7 mouse cellular contexts compared by ENCODE assay signal in the genomic region with DNA sequence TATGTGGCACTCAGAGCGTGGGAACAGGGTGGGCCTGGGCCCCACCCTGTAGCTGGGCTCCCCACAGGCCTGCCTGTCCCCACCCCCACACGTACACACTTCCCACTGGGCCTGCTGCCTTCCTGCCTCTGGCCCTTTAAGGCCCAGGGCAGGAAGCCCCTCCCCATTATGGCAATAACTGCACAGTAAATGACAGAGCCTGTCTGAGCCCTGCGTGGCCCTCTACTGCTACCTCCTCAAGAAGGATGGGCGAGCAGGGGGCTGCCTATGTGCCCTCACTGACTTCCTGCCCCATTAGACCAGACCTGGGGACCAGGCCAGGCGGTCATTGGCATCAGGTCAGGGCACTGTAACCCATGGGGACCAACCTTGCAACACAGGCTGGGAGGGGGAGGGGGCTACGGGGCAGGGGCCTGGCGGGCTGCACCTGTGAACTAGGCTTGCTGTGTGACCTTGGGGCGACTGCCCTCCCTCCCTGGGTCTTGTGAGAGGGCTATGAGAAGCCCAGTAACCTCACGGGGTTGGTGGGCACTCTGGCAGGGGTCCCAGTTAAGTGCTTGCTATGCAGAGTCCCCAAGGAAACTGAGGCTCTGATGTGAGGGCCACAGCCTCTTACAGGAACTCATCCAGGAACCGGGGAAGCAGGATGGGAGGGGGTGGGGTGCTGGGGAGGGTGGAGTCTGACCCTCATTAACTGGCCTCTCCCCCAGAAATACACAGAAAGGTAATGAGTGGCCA. TPM values are rescaled to one million over a fixed set of nuclear protein-coding genes. Genes with fewer than 3 reads are reported as not detected.
DNase-seq lines count a peak whose midpoint lies in the region; ATAC-seq and TF ChIP-seq lines count a peak whose summit lies in the region.

No protein-coding gene starts in this region.

- no peak for TF ChIP-seq POLR2A in CH12.LX (IDR thresholded peaks at IDR 0.05; ENCODE audit: low read depth, low read length)

- dilution Hi-C loops in CH12.LX (cut with MboI; ENCODE audit: extremely low pct_ligation_motif_present, extremely low pct_unique_long_range_greater_than_20kb, low sequenced_read_pairs), result no loop called here

- TF ChIP-seq EP300 in CH12.LX (IDR thresholded peaks at IDR 0.05; ENCODE audit: low read length), result no peak

- no peak for ATAC-seq in heart, embryonic 11.5 days (replicated peaks; ENCODE audit: insufficient number of reproducible peaks, low FRiP score, low TSS enrichment)
- ATAC-seq in midbrain, embryonic 13.5 days, result no peak

- H3K27ac ChIP-seq in CH12.LX (ENCODE audit: insufficient read depth, low read depth), result no peak overlapping the region
- H3K27ac ChIP-seq in ES-E14 (ENCODE audit: insufficient read depth, low read depth, low read length, poor library complexity, severe bottlenecking), result peak overlapping the region; percentile 67
- 0 out of 2 replicates have a peak overlapping the region, but pooled peaks have one; percentile 24 for H3K27ac ChIP-seq in heart, embryonic 11.5 days (ENCODE audit: low read depth, low read length)
- no peak overlapping the region for H3K27ac ChIP-seq in midbrain, embryonic 13.5 days

- H3K27me3 ChIP-seq in CH12.LX (replicated peaks), result no peaks in the 10 kb centered on the region
- H3K27me3 ChIP-seq in heart, embryonic 11.5 days (ENCODE audit: control insufficient read depth, insufficient read depth, low read length), result no peaks in the 10 kb centered on the region
- H3K27me3 ChIP-seq in midbrain, embryonic 13.5 days, result peaks cover under 1% of the 10 kb centered on the region; the same call in 1 of the 2 replicates

- H3K79me2 ChIP-seq in CH12.LX (replicated peaks; ENCODE audit: control insufficient read depth, extremely low read depth, insufficient read depth, poor library complexity, severe bottlenecking), result peaks cover 80% of the 10 kb centered on the region

- no peak for TF ChIP-seq CTCF in CH12.LX (conservative IDR thresholded peaks at IDR 0.05 in 1 of 2, IDR thresholded peaks at IDR 0.05 in 1 of 2; ENCODE audit: low read depth in 2 of 2, low read length in 2 of 2)

- H3K9ac ChIP-seq in CH12.LX (ENCODE audit: insufficient read depth, low read depth), result peak overlapping the region; percentile 96
- H3K9ac ChIP-seq in ES-E14 (ENCODE audit: insufficient read depth, low read depth, low read length, poor library complexity, severe bottlenecking), result peak overlapping the region; percentile 90
- H3K9ac ChIP-seq in heart, embryonic 11.5 days (ENCODE audit: low read depth, low read length), result peak overlapping the region; percentile 72
- H3K9ac ChIP-seq in midbrain, embryonic 13.5 days (replicated peaks), result peak overlapping the region; percentile 32

- in situ Hi-C loops in CH12.LX (cut with MboI; ENCODE audit: low pct_ligation_motif_present, low pct_unique_long_range_greater_than_20kb, low sequenced_read_pairs), result no loop called here
- in situ Hi-C loops in ES-E14 (cut with MboI; ENCODE audit: low sequenced_read_pairs in 2 of 2, unreplicated experiment in 2 of 2), result no loop called here

- 59% methylated on average over 10 of the region's 10 CpGs for WGBS in heart, embryonic 11.5 days (ENCODE audit: insufficient replicate concordance)
- WGBS in midbrain, embryonic 13.5 days, result 70% methylated on average over 10 of the region's 10 CpGs

- no peak for TF ChIP-seq RAD21 in CH12.LX (IDR thresholded peaks at IDR 0.05; ENCODE audit: low read depth, low read length)

- peak overlapping the region; percentile 16 to 77 (median 36) for H3K4me3 ChIP-seq in CH12.LX (replicated peaks in 1 of 3; ENCODE audit: low read depth in 2 of 3, low read length in 2 of 3, poor library complexity in 1 of 3)
- peak overlapping the region; percentile 90 to 91 for H3K4me3 ChIP-seq in ES-E14 (ENCODE audit: insufficient read depth in 1 of 2, low read depth in 1 of 2, low read length in 2 of 2, poor library complexity in 1 of 2, severe bottlenecking in 1 of 2)
- peak overlapping the region; percentile 68 for H3K4me3 ChIP-seq in heart, embryonic 11.5 days (ENCODE audit: low read depth, low read length)
- no peak overlapping the region; the same call in 1 of the 2 replicates for H3K4me3 ChIP-seq in midbrain, embryonic 13.5 days (replicated peaks)

- peaks cover 27 to 56% of the 10 kb centered on the region in 2 experiments for H3K36me3 ChIP-seq in CH12.LX (replicated peaks in 1 of 2; ENCODE audit: control insufficient read depth in 1 of 2, insufficient read depth in 1 of 2, low read length in 1 of 2)
- H3K36me3 ChIP-seq in ES-E14 (ENCODE audit: control insufficient read depth, insufficient read depth, low read length, poor library complexity, severe bottlenecking), result peaks cover 24% of the 10 kb centered on the region
- peaks cover 24% of the 10 kb centered on the region for H3K36me3 ChIP-seq in heart, embryonic 11.5 days (ENCODE audit: control insufficient read depth, insufficient read depth, low read length)
- H3K36me3 ChIP-seq in midbrain, embryonic 13.5 days, result peaks cover 27% of the 10 kb centered on the region

- no peaks in the 10 kb centered on the region for H3K9me3 ChIP-seq in CH12.LX (replicated peaks; ENCODE audit: low read length)
- H3K9me3 ChIP-seq in ES-E14 (ENCODE audit: control insufficient read depth, insufficient read depth, low read depth, low read length), result no peaks in the 10 kb centered on the region
- H3K9me3 ChIP-seq in heart, embryonic 11.5 days (replicated peaks; ENCODE audit: control insufficient read depth, low read length), result no peaks in the 10 kb centered on the region
- H3K9me3 ChIP-seq in midbrain, embryonic 13.5 days, result no peaks in the 10 kb centered on the region

- peak overlapping the region; percentile 77 for H3K4me2 ChIP-seq in CH12.LX (ENCODE audit: insufficient read depth, low read depth, poor library complexity, severe bottlenecking)
- peak overlapping the region; percentile 80 for H3K4me2 ChIP-seq in heart, embryonic 11.5 days
- peak overlapping the region; percentile 95; the same call in 1 of the 2 replicates for H3K4me2 ChIP-seq in midbrain, embryonic 13.5 days (replicated peaks)

- no peak for DNase-seq in CH12.LX (ENCODE audit: extremely low read depth)
- DNase-seq in ES-E14 (ENCODE audit: low read depth, low spot score), result no peak
- DNase-seq in kidney, postnatal 36 days, result peak; percentile 46 to 61
- DNase-seq in urinary bladder, postnatal 4 days (ENCODE audit: low spot score in 2 of 2), result no peak
- DNase-seq in urinary bladder, adult 18-20 months (ENCODE audit: low spot score in 2 of 2), result no peak

- H3K4me1 ChIP-seq in CH12.LX (ENCODE audit: control insufficient read depth in 1 of 2, insufficient read depth in 2 of 2) (peaks cover 28 to 68% of the 10 kb centered on the region in 2 experiments), ES-E14 (ENCODE audit: control insufficient read depth in 2 of 2, insufficient read depth in 2 of 2, low read length in 2 of 2, poor library complexity in 1 of 2) (peaks cover 3 to 42% of the 10 kb centered on the region in 2 experiments; a peak in 3 of 4 replicates)
- H3K4me1 ChIP-seq in heart, embryonic 11.5 days (ENCODE audit: control insufficient read depth, insufficient read depth, low read length), result peaks cover 48% of the 10 kb centered on the region
- peaks cover 53% of the 10 kb centered on the region for H3K4me1 ChIP-seq in midbrain, embryonic 13.5 days (replicated peaks)

TF ChIP-seq in CH12.LX, 34 proteins besides CTCF, POLR2A, EP300 and RAD21 (continues in another document):
- TF ChIP-seq CHD2 (IDR thresholded peaks at IDR 0.05; ENCODE audit: low read length) (no peak), RCOR1 (conservative IDR thresholded peaks at IDR 0.05; ENCODE audit: low read depth, low read length) (no peak), MYC (IDR thresholded peaks at IDR 0.05; ENCODE audit: low read depth, low read length) (no peak)

TF ChIP-seq in ES-E14, 5 proteins besides CTCF, POLR2A, EP300 and RAD21 (continues in another document):
- no peak for TF ChIP-seq ZC3H11A (IDR thresholded peaks at IDR 0.05; ENCODE audit: borderline replicate concordance, low read depth, low read length)
- TF ChIP-seq CHD2 (IDR thresholded peaks at IDR 0.05; ENCODE audit: low read depth, low read length), result no peak
- no peak for TF ChIP-seq HCFC1 (IDR thresholded peaks at IDR 0.05; ENCODE audit: borderline replicate concordance, insufficient read depth, low read length)

RNA-seq across cellular contexts. Expression of gene Zbtb7a, which starts 5.9 kb away (rescaled TPM):
- total RNA-seq in CH12.LX (2012; rRNA removed) (15.3 and 18.2 TPM in 2 replicates), CH12.LX (2014; rRNA removed) (3.0 TPM in 2 replicates), ES-E14 (2012; rRNA removed) (15.7 and 30.1 TPM in 2 replicates)
- polyA plus RNA-seq in CH12.LX (2012; ENCODE audit: insufficient read length, low read depth), result 20.1 and 21.3 TPM in 2 replicates
- polyA plus RNA-seq in heart, embryonic 11.5 days (2014; fragmentation: Nextera tagmentation; extraction: Ambion mirVana), result 10.6 and 10.8 TPM in 2 replicates
- polyA plus RNA-seq in midbrain, embryonic 13.5 days (2015; fragmentation: Nextera tagmentation; extraction: Ambion mirVana), result 13.2 and 15.2 TPM in 2 replicates

RNA-seq across cellular contexts. Expression of gene Pias4, which starts 26.8 kb away (rescaled TPM):
- total RNA-seq in CH12.LX (2012; rRNA removed), result 24.3 and 26.6 TPM in 2 replicates
- 13.6 and 15.3 TPM in 2 replicates for total RNA-seq in CH12.LX (2014; rRNA removed)
- polyA plus RNA-seq in CH12.LX (2012; ENCODE audit: insufficient read length, low read depth), result 26.5 and 33.5 TPM in 2 replicates
- total RNA-seq in ES-E14 (2012; rRNA removed), result 37.8 and 50.7 TPM in 2 replicates
- polyA plus RNA-seq in heart, embryonic 11.5 days (2014; fragmentation: Nextera tagmentation; extraction: Ambion mirVana), result 39.4 and 39.7 TPM in 2 replicates
- polyA plus RNA-seq in midbrain, embryonic 13.5 days (2015; fragmentation: Nextera tagmentation; extraction: Ambion mirVana), result 60.0 and 60.9 TPM in 2 replicates

RNA-seq across cellular contexts. Expression of gene Map2k2, which starts 35.2 kb away (rescaled TPM):
- 127 and 146 TPM in 2 replicates for total RNA-seq in CH12.LX (2012; rRNA removed)
- total RNA-seq in CH12.LX (2014; rRNA removed), result 67.2 and 79.2 TPM in 2 replicates
- polyA plus RNA-seq in CH12.LX (2012; ENCODE audit: insufficient read length, low read depth), result 120 and 130 TPM in 2 replicates
- 115 and 121 TPM in 2 replicates for total RNA-seq in ES-E14 (2012; rRNA removed)
- 153 and 154 TPM in 2 replicates for polyA plus RNA-seq in heart, embryonic 11.5 days (2014; fragmentation: Nextera tagmentation; extraction: Ambion mirVana)
- 220 and 243 TPM in 2 replicates for polyA plus RNA-seq in midbrain, embryonic 13.5 days (2015; fragmentation: Nextera tagmentation; extraction: Ambion mirVana)

RNA-seq across cellular contexts. Expression of gene Eef2, which starts 35.5 kb away (rescaled TPM):
- total RNA-seq in CH12.LX (2012; rRNA removed) (3,382 and 4,660 TPM in 2 replicates), CH12.LX (2014; rRNA removed) (1,528 and 1,752 TPM in 2 replicates), ES-E14 (2012; rRNA removed) (2,093 and 2,486 TPM in 2 replicates)
- polyA plus RNA-seq in CH12.LX (2012; ENCODE audit: insufficient read length, low read depth), result 2,532 and 2,649 TPM in 2 replicates
- polyA plus RNA-seq in heart, embryonic 11.5 days (2014; fragmentation: Nextera tagmentation; extraction: Ambion mirVana), result 313 and 338 TPM in 2 replicates
- polyA plus RNA-seq in midbrain, embryonic 13.5 days (2015; fragmentation: Nextera tagmentation; extraction: Ambion mirVana), result 565 and 579 TPM in 2 replicates

RNA-seq across cellular contexts. Expression of gene Dapk3, which starts 41.9 kb away (rescaled TPM):
- total RNA-seq in CH12.LX (2012; rRNA removed), result 43.9 and 46.2 TPM in 2 replicates
- 25.4 and 27.5 TPM in 2 replicates for total RNA-seq in CH12.LX (2014; rRNA removed)
- 39.5 and 44.5 TPM in 2 replicates for polyA plus RNA-seq in CH12.LX (2012; ENCODE audit: insufficient read length, low read depth)
- 65.1 and 66.4 TPM in 2 replicates for total RNA-seq in ES-E14 (2012; rRNA removed)
- 44.1 and 47.4 TPM in 2 replicates for polyA plus RNA-seq in heart, embryonic 11.5 days (2014; fragmentation: Nextera tagmentation; extraction: Ambion mirVana)
- 48.4 and 67.3 TPM in 2 replicates for polyA plus RNA-seq in midbrain, embryonic 13.5 days (2015; fragmentation: Nextera tagmentation; extraction: Ambion mirVana)

Comparison
In these comparisons a context has a peak if more than half of its experiments do, and no peak if none do; other contexts are left out.
1. DNase-seq: peak in kidney, postnatal 36 days (2 of 2); none in CH12.LX (single experiment), ES-E14 (single experiment), urinary bladder, postnatal 4 days (0 of 2) and urinary bladder, adult 18-20 months (0 of 2).
2. H3K27ac ChIP-seq: peak in ES-E14 (single experiment) and heart, embryonic 11.5 days (single experiment); none in CH12.LX (single experiment) and midbrain, embryonic 13.5 days (single experiment).
3. H3K9ac ChIP-seq: peak in every context shown above with its lines; median percentile 96 in CH12.LX; 90 in ES-E14; 72 in heart, embryonic 11.5 days; 32 in midbrain, embryonic 13.5 days.
4. Peak in every context shown above with its lines, with median percentiles within 50 percentile points of each other: H3K4me2 ChIP-seq.